Mouse (Mus musculus) midbrain, postnatal 0 days (tissue): ENCODE results near the gene Agmat. TPM values are rescaled to one million over a fixed set of nuclear protein-coding genes. Genes with fewer than 3 reads are reported as not detected.

ENCODE experiments used
- ATAC-seq: fragments of 200-750 bp; cut with Nextera tagmentation; 2 replicates; pipeline ENCODE4 v1.8.0; 2017; ENCODE audit warnings: moderate number of reproducible peaks, mild to moderate bottlenecking, moderate TSS enrichment, moderate library complexity; ENCODE audit not compliant: low FRiP score
- DNase-seq: peaks from one replicate; pipeline ENCODE4 v3.0.0-alpha.2; 2015; ENCODE audit warnings: low spot score
- H3K27ac ChIP-seq: fragments of 300-500 bp; sonication (generic); 2 replicates; pipeline ENCODE4 v1.5.1; 2014; ENCODE audit warnings: low read depth, mild to moderate bottlenecking, low read length, mixed read lengths
- H3K27me3 ChIP-seq: fragments of 300-500 bp; sonication (generic); 2 replicates; pipeline ENCODE4 v1.6.1; 2014; ENCODE audit warnings: low read length, control low read depth, mixed read lengths; ENCODE audit not compliant: insufficient read depth
- H3K36me3 ChIP-seq: fragments of 300-500 bp; sonication (generic); 2 replicates; pipeline ENCODE4 v1.6.1; 2014; ENCODE audit warnings: low read length, control low read depth, mixed read lengths; ENCODE audit not compliant: insufficient read depth
- H3K4me1 ChIP-seq: fragments of 300-500 bp; sonication (generic); 2 replicates; pipeline ENCODE4 v1.6.1; 2014; ENCODE audit warnings: mild to moderate bottlenecking, control low read depth, antibody characterized with exemption, low read length, mixed read lengths; ENCODE audit not compliant: insufficient read depth
- H3K4me2 ChIP-seq: fragments of 300-500 bp; sonication (generic); 2 replicates; pipeline ENCODE4 v1.6.1; 2014; ENCODE audit warnings: low read depth, mild to moderate bottlenecking, low read length, mixed read lengths; ENCODE audit not compliant: poor library complexity, severe bottlenecking
- H3K4me3 ChIP-seq: fragments of 300-500 bp; sonication (generic); 2 replicates; pipeline ENCODE4 v1.5.1; 2014; ENCODE audit warnings: low read depth, mild to moderate bottlenecking, low read length, moderate library complexity
- H3K9ac ChIP-seq: fragments of 300-500 bp; sonication (generic); replicated peaks from 2 replicates; pipeline ENCODE4 v1.6.1; 2014; ENCODE audit warnings: mild to moderate bottlenecking, low read length, moderate library complexity, mixed read lengths; ENCODE audit not compliant: poor library complexity, severe bottlenecking
- H3K9me3 ChIP-seq: fragments of 300-500 bp; sonication (generic); 2 replicates; pipeline ENCODE4 v1.6.1; 2016; ENCODE audit warnings: low read length, control low read depth
- CTCF ChIP-seq: IDR thresholded peaks from 2 replicates; pipeline ENCODE4 v1.5.1; 2016; ENCODE audit warnings: antibody characterized with exemption, mild to moderate bottlenecking
- WGBS: fragments of 180-500 bp; shearing (Covaris S2); extraction: QIAGEN DNeasy Blood & Tissue Kit; methylation state at CpG from one replicate; pipeline ENCODE4 v1.1.7; 2014; 5-methylcytosine and 5-hydroxymethylcytosine counted together
- polyA plus RNA-seq: library from polyadenylated mRNA; unstranded; fragments of >200 nt; fragmentation: Nextera tagmentation; extraction: Ambion mirVana; gene quantifications from 2 replicates; pipeline ENCODE4 v1.2.1, GENCODE M21; 2015
- total RNA-seq: library from RNA; depleted of rRNA; stranded (reverse); fragments of >200 nt; gene quantifications from 2 replicates; pipeline ENCODE4 v1.2.3, GENCODE M21; 2014

Agmat gene
- total and polyA plus RNA-seq, 2 experiments from 2014 or later, result not detected

- ATAC-seq, result no peak
- no peaks in the 10 kb centered on the region for H3K9me3 ChIP-seq
- DNase-seq, result no peak
- H3K4me3 ChIP-seq, result no peak overlapping the region
- TF ChIP-seq CTCF, result no peak
- no peaks in the 10 kb centered on the region for H3K27me3 ChIP-seq
- WGBS, result 73% methylated on average over 9 of the region's 9 CpGs
- no peaks in the 10 kb centered on the region for H3K4me1 ChIP-seq
- no peak overlapping the region for H3K9ac ChIP-seq
- no peak overlapping the region for H3K4me2 ChIP-seq
- H3K27ac ChIP-seq, result no peak overlapping the region
- no peaks in the 10 kb centered on the region for H3K36me3 ChIP-seq
Observed at GRCm38 (mm10) chr4:141741856-141742255, 4.6 kb upstream of the Agmat start.

DNA sequence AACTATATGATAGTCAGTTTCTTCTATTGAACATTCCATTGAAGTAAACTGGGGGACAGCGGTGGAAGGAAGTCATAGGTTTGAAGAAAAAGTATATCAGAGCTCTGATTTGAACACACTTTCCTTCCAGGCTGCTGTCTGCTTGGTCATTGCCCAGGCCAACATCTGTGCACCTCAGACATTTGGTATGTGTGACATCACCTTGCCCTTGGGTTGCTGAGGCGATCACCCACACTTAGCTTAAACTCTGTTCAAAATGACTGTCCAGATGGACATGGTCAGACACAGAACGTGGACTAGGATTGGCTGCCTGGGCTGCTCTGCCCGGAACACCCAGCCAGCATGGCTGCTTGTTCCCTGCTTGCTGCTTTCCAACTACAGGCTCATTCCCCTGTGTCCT, 4.1 kb upstream of the Agmat start:
- ATAC-seq, result no peak
- no peaks in the 10 kb centered on the region for H3K27me3 ChIP-seq
- no peaks in the 10 kb centered on the region for H3K9me3 ChIP-seq
- no peak overlapping the region for H3K9ac ChIP-seq
- no peak for TF ChIP-seq CTCF
- no peak overlapping the region for H3K4me3 ChIP-seq
- H3K4me2 ChIP-seq, result no peak overlapping the region
- H3K36me3 ChIP-seq, result no peaks in the 10 kb centered on the region
- no peak overlapping the region for H3K27ac ChIP-seq
- no peaks in the 10 kb centered on the region for H3K4me1 ChIP-seq
- DNase-seq, result no peak
- 88% methylated on average over 4 of the region's 4 CpGs for whole genome bisulfite sequencing

- Histone ChIP-seq H3K4me2 (no peak overlapping the region), H3K9ac (no peak overlapping the region), H3K36me3 (no peaks in the 10 kb centered on the region), H3K27me3 (no peaks in the 10 kb centered on the region), H3K9me3 (no peaks in the 10 kb centered on the region), H3K4me3 (no peak overlapping the region), H3K27ac (no peak overlapping the region), H3K4me1 (no peaks in the 10 kb centered on the region)
- TF ChIP-seq CTCF, result no peak
- 50% methylated on average over 11 of the region's 11 CpGs for WGBS
- no peak for ATAC-seq
- DNase-seq, result no peak
Observed at GRCm38 (mm10) chr4:141749557-141749956, 3.1 kb downstream of the Agmat start.

DNA sequence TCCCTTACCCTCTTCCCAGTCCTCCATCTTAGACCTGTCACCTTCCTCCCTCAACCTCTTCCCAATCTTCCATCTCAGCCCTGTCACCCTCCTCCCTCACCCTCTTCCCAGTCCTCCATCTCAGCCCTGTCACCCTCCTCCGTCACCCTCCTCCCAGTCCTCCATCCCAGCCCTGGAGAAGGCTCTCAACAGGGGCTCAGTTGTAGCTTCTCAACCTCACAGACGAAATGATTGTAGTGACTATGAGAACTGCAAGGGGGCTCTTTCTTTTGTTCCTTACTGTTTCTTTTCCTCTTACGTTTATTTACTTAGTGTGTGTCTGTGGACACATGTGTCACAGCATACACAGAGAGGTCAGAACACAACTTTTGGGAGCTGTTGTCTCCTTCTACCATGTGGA, 4.4 kb downstream of the Agmat start:
- Histone ChIP-seq H3K9me3 (no peaks in the 10 kb centered on the region), H3K9ac (no peak overlapping the region), H3K27me3 (no peaks in the 10 kb centered on the region), H3K4me3 (no peak overlapping the region), H3K4me2 (no peak overlapping the region), H3K4me1 (no peaks in the 10 kb centered on the region), H3K36me3 (no peaks in the 10 kb centered on the region), H3K27ac (no peak overlapping the region)
- no peak for DNase-seq
- no peak for TF ChIP-seq CTCF
- no peak for ATAC-seq
- 69% methylated on average over 3 of the region's 3 CpGs for WGBS

DNA sequence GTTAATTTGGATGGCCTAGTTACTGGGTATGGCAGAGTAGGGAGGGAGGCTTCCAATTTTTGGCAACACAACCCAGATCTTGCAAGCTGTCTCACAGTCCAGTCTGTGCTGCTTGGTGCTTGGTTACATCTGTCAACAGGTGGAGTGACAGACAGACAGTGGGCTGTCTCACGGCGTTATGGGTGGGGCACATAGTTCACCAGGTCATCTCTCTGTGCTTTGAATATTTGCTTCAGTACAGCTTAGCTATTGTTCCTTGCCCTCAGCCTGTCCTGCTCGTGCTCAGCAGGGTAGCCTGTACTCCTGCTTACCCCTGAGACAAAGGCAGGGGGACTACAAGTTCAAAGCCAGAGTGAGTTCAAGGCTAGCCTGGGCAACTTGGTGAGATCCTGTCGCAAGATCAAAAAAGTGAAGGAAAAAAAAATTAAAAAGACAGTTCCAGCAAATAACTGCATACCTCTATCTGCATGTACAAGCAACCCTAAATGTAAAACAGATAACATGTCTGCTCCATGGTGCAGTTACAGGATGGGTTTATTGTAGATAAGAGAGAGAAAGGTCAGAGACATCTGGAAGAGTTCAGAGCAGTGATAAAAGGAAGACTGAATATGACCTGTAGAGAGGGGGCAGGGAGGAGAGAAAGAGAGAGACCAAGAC, 5.1 kb downstream of the Agmat start:
- DNase-seq (no peak), ATAC-seq (no peak)
- Histone ChIP-seq H3K9me3 (no peaks in the 10 kb centered on the region), H3K4me3 (no peak overlapping the region), H3K9ac (no peak overlapping the region; the same call in 1 of the 2 replicates), H3K4me1 (no peaks in the 10 kb centered on the region), H3K27me3 (no peaks in the 10 kb centered on the region), H3K27ac (no peak overlapping the region), H3K4me2 (no peak overlapping the region), H3K36me3 (no peaks in the 10 kb centered on the region)
- WGBS, result 48% methylated on average over 4 of the region's 4 CpGs
- no peak for TF ChIP-seq CTCF

GRCm38 (mm10) chr4:141752076-141752421, 5.6 kb downstream of the Agmat start:
- no peaks in the 10 kb centered on the region for H3K27me3 ChIP-seq
- H3K9me3 ChIP-seq, result no peaks in the 10 kb centered on the region

More at GRCm38 (mm10) chr4:141752076-141752421, 5.6 kb downstream of the Agmat start:
- Histone ChIP-seq H3K9ac (no peak overlapping the region; the same call in 1 of the 2 replicates), H3K36me3 (no peaks in the 10 kb centered on the region), H3K4me1 (no peaks in the 10 kb centered on the region), H3K4me2 (no peak overlapping the region), H3K4me3 (no peak overlapping the region), H3K27ac (no peak overlapping the region)
- no peak for DNase-seq
- TF ChIP-seq CTCF, result no peak
- ATAC-seq, result no peak
- WGBS, result 16% methylated on average over 4 of the region's 4 CpGs
